Mouse (Mus musculus): ENCODE results near the gene Suclg2.

The Suclg2 gene

GRCm38 (mm10) chr6:95571620-95572019, 147.0 kb downstream of the Suclg2 start:
- no peak for DNase-seq (ENCODE audit: low read depth, low spot score)

DNA sequence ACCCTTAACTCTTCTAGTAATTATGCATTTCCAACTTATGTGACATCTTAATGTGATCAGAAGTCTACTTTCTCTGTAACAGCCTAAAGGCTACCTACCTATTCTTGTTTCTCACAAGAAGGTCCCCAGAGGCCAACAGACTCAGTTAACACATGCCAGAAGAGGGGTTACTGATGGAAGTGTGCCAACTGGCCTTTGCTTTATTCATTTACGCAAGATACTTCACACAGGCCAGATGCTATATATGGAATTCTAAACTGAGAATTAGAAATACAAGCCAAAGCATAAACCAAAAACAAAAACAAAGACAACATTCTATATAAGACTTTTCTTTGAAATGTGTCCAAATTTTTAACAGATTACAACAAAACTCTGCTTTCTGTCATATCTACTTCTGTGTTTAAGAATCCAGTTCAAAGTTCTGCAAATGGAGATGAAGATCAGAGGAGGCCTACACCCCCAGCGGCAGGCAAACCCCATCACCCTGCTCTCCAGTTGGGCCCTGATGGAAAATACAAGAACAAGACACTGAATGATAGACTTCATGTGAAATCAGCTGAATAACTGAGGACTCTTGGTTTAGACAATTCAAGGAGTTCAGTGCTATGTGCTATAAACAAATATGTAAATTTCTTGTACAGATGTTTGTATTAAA, 155.1 kb downstream of the Suclg2 start:
- DNase-seq (ENCODE audit: low read depth, low spot score), result no peak

GRCm38 (mm10) chr6:95556320-95556719, 162.3 kb downstream of the Suclg2 start:
- no peak for DNase-seq (ENCODE audit: low read depth, low spot score)

DNA sequence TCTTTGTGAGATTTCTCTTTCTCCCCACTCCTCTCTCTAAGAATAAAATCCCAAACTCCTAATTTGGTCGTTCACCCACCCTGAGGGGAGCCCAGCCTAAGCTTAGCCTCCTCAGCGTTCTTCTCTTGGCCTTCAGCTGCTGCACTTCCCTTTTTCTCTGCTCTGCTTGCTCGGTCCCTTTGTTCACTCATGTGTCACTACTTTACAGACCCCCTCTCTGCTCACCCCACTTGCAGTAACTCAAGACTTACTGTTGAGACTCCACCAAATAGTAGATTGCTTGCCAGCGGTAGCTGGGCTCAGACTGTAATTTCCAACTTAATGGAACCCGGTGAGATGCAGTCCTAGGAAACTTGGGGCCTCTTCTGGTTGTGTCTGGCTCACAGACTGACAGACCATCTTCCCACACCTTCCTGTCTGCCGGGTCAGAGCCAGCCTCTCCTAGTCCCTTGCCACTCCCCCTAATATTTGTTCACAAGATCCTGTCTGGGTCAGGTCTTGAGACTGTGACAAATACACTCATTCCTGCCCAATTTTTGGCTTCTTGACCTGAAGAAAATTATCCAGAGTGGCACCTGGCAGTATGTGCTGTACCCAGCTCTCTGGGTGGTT, 166.2 kb downstream of the Suclg2 start:
- no peak for DNase-seq (ENCODE audit: low read depth, low spot score)

DNA sequence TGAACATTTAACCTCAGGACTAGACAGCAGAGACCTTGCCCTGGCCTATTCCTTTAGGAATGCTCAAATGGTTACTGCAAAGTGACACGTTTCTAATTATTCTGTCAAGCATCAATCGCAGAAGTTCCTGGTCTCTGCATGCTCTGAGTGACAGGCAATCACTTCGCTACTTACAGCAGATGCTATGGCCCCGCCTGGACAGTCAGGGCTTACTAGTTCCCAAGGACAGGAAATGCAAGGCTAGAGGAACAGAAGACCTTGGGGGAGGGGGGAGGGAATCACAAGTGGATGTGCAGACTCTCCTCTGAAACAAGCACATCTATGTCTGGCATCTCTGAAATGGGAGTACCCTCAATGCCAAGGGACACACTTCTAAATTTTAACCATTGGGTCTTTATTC, 167.6 kb downstream of the Suclg2 start:
- no peak for DNase-seq (ENCODE audit: low read depth, low spot score)

GRCm38 (mm10) chr6:95546189-95546832, 172.3 kb downstream of the Suclg2 start:
- DNase-seq (ENCODE audit: low read depth, low spot score), result no peak

DNA sequence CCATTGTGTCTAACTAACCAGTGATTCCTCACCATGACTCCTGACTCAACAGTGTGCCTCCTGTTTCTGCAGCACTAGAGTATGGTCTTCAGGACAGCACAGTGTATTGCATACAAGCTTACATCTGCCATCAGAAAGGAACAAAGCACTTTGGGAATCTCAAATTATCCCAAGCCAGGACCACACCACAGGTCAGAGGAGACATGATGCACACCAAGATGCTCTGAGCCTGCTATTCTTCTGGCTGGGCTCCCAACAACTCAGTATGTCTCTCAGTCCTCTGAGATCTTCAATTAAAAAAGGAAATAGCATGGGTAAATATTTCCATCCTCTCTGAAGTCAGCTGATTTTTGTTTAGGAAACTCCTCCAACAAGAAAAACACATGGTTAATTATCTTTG, 172.9 kb downstream of the Suclg2 start:
- DNase-seq (ENCODE audit: low read depth, low spot score), result no peak

DNA sequence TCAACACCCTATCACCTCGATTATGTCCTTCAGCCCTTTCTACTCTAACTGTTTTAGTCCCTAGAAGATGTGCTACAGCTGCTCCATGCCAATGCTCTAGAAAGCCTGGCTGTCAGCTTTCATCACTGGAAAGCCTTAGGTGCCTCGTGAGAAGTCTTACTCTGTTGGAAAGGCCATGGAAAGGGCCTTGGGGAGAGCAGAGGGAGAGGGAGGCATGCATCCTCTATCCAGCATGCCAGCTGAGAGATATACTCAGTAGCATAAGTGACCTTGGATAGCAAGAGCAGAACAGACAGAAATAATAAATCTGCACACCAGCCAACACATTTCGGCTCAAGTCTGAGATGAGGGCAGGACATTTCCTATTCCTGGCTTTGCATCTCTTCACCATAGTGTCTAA, 173.3 kb downstream of the Suclg2 start:
- no peak for DNase-seq (ENCODE audit: low read depth, low spot score)

DNA sequence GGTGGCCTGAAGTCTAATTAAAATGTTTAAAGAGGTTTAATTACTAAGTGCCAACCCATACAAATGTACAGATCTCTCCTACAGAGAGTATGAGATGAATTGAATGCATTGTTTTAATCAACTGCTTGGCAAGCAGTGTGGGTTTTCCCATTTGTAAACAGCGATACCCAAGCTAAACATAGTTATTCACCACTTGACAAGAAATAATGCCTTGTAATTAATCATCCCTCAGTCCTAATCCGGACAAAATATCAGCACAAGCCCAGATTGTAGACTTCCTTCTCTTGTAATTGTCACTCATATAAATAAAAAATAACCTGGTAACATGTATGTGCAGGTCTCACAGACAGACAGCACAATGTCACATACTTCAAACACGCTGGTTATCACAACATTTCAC, 183.4 kb downstream of the Suclg2 start:
- no peak for DNase-seq (ENCODE audit: low read depth, low spot score)

- no peak for DNase-seq (ENCODE audit: low read depth, low spot score)
These were observed 198.8 kb downstream of the Suclg2 start for GRCm38 (mm10) chr6:95519846-95520245.

GRCm38 (mm10) chr6:95518406-95518805, 200.2 kb downstream of the Suclg2 start:
- no peak for DNase-seq (ENCODE audit: low read depth, low spot score)

GRCm38 (mm10) chr6:95515721-95516120, 202.9 kb downstream of the Suclg2 start:
- no peak for DNase-seq (ENCODE audit: low read depth, low spot score)

DNA sequence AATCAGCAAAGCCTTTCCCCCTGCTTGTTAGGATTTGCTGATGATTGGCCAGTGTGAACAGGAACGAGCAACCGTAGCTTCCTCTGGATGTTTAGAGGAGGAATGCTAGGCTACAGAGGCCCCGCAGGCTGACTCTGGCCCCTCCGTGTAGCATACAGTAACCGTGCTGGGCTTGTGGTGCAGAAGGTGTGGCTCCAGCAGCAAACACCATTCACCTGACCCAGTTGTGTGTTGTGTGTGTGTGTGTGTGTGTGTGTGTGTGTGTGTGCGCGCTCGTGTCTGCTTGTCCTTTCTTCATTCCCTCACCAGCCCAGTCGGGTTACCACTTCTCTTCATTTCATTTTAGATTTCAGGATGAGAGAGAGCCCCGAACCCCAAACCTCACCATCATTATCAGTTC, 203.9 kb downstream of the Suclg2 start:
- DNase-seq (ENCODE audit: low read depth, low spot score), result no peak

GRCm38 (mm10) chr6:95511689-95512088, 206.9 kb downstream of the Suclg2 start:
- no peak for DNase-seq (ENCODE audit: low read depth, low spot score)

DNA sequence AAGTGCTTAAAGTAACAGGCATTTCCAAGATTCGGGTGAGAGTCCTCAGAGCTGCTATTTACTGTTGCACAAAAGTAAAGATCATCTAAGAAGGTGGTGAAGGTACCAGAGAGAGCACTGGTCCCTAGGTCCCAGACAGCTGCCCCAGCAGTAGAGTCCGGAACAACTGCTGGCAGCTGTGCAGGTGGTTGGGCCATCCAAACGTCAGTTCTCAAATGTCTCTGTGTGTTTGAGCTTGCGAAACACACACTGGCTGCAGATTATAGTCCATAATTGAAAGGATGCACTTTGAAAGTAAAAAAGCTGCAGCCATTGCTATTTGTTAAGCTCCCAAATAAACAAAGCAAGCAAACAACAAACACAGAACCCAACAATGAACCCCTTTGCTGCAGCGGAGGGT, 217.8 kb downstream of the Suclg2 start:
- no peak for DNase-seq (ENCODE audit: low read depth, low spot score)

- no peak for DNase-seq (ENCODE audit: low read depth, low spot score)
These were observed 219.0 kb downstream of the Suclg2 start for GRCm38 (mm10) chr6:95499639-95500038.

GRCm38 (mm10) chr6:95492216-95492956, 226.2 kb downstream of the Suclg2 start:
- DNase-seq (ENCODE audit: low read depth, low spot score), result no peak

- no peak for DNase-seq (ENCODE audit: low read depth, low spot score)
These were observed 227.6 kb downstream of the Suclg2 start for GRCm38 (mm10) chr6:95491043-95491442.

DNA sequence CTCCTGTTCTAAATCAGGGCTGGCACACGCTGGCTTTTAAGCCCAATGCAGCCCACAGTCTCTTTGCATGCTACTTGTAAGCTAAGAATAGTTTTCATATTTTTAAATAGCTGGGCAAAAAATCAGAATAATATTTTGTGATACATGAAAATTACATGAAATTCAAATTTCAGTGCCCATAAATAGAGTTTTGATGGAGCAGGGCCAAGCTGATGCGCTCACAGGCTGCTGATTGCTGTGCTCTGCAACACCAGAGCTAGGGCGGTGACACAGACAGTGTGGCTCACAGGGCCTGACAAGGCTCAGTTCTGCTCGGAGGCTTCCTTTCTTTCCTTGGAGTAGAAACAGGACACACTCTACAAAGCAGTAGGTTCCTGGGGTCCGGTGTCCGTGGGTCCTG, 232.8 kb downstream of the Suclg2 start:
- DNase-seq (ENCODE audit: low read depth, low spot score), result no peak

GRCm38 (mm10) chr6:95484183-95484818, 234.3 kb downstream of the Suclg2 start:
- DNase-seq (ENCODE audit: low read depth, low spot score), result no peak

DNA sequence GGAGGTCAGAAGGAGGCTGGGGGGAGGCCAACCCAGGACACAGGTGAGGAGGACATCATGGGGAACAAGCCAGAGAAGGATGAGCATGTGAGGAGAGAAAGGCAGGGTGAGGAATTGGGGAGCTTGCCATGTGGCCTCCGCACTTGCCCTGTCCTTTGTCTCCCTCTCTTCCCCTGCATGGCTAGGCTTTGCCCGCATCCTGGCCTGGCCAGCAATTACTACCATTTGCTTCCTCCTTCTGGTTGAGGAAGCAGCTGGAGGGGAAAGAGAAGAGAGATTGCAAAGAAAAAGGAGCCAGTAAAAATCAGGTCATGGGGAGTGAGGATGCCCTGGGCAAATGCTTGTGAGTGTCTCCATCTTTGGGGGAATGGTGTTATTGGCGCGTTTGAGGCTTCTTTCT, 234.9 kb downstream of the Suclg2 start:
- no peak for DNase-seq (ENCODE audit: low read depth, low spot score)

GRCm38 (mm10) chr6:95483127-95483526, 235.5 kb downstream of the Suclg2 start:
- DNase-seq (ENCODE audit: low read depth, low spot score), result no peak
